Mouse (Mus musculus) inflammation-experienced regulatory T-cells, adult 16 weeks (primary cell): ENCODE data around the gene Crybb3. TPM values are rescaled to one million over a fixed set of nuclear protein-coding genes. Genes with fewer than 3 reads are reported as not detected.

Source experiments
- polyA plus RNA-seq: library from polyadenylated mRNA; unstranded; fragments of 100-300 nt; shearing (Covaris generic); gene quantifications from one replicate; pipeline ENCODE4 v1.2.1, GENCODE M21; 2017

The Crybb3 gene
- polyA plus RNA-seq = not detected

GRCm38 (mm10) chr5:113081439-113081838 lies at the start of gene Crybb3:
TSS of gene Crybb3 (minus strand) at chr5:113081584.

GRCm38 (mm10) chr5:113070017-113070416 lies 11.4 kb downstream of the Crybb3 start, which contains the start of gene Crybb2:
TSS of gene Crybb2 (minus strand) at chr5:113070117.

Other genes with a start within 250 kb of the Crybb3 start
- not detected for gene Myo18b, start 185.2 kb downstream of the Crybb3 start, polyA plus RNA-seq
- gene Grk3, start 65.8 kb downstream of the Crybb3 start, polyA plus RNA-seq = 0.34 TPM
- gene Crybb2, start 11.5 kb downstream of the Crybb3 start, polyA plus RNA-seq = not detected
- 6.9 TPM for gene 2900026A02Rik, start 139.7 kb upstream of the Crybb3 start, polyA plus RNA-seq
- not detected for gene Tmem211, start 145.3 kb upstream of the Crybb3 start, polyA plus RNA-seq
- not detected for gene Sgsm1, start 229.2 kb upstream of the Crybb3 start, polyA plus RNA-seq